Mouse (Mus musculus): ENCODE measurements around the gene Stkld1. TPM values are rescaled to one million over a fixed set of nuclear protein-coding genes. Genes with fewer than 3 reads are reported as not detected.
A peak's percentile ranks its signal among the peaks of the same experiment; 100 is the strongest.

The Stkld1 gene
- polyA plus RNA-seq, 1 experiment from 2014 or later: 0.11 TPM

- Histone ChIP-seq H3K27ac (replicated peaks) (no peak overlapping the region), H3K4me3 (no peak overlapping the region), H3K9me3 (no peaks in the 10 kb centered on the region), H3K36me3 (replicated peaks) (peaks cover 96% of the 10 kb centered on the region), H3K27me3 (replicated peaks; ENCODE audit: low read depth, poor library complexity, severe bottlenecking) (no peaks in the 10 kb centered on the region), H3K4me1 (no peaks in the 10 kb centered on the region)
- 90% methylated on average over 2 of the region's 2 CpGs for WGBS
- DNase-seq (ENCODE audit: low spot score): no peak
Measured at GRCm38 (mm10) chr2:26954735-26955395, 21.0 kb downstream of the Stkld1 start.

- no peaks in the 10 kb centered on the region for H3K9me3 ChIP-seq
- no peak for DNase-seq (ENCODE audit: low spot score)
- H3K27ac ChIP-seq (replicated peaks): no peak overlapping the region
- peaks cover 5% of the 10 kb centered on the region for H3K4me1 ChIP-seq
- 91% methylated on average over 12 of the region's 12 CpGs for WGBS
- no peak overlapping the region for H3K4me3 ChIP-seq
- peaks cover 96% of the 10 kb centered on the region for H3K36me3 ChIP-seq (replicated peaks)
- no peaks in the 10 kb centered on the region for H3K27me3 ChIP-seq (replicated peaks; ENCODE audit: low read depth, poor library complexity, severe bottlenecking)
Measured at GRCm38 (mm10) chr2:26956811-26957487, 23.1 kb downstream of the Stkld1 start.

- no peaks in the 10 kb centered on the region for H3K27me3 ChIP-seq (replicated peaks; ENCODE audit: low read depth, poor library complexity, severe bottlenecking)
- H3K9me3 ChIP-seq: no peaks in the 10 kb centered on the region
- H3K4me1 ChIP-seq: peaks cover 8% of the 10 kb centered on the region
- WGBS: 92% methylated on average over 2 of the region's 2 CpGs
- no peak overlapping the region for H3K27ac ChIP-seq (replicated peaks)
- H3K4me3 ChIP-seq: no peak overlapping the region
- H3K36me3 ChIP-seq (replicated peaks): peaks cover 96% of the 10 kb centered on the region
- no peak for DNase-seq (ENCODE audit: low spot score)
Measured at GRCm38 (mm10) chr2:26957488-26957859, 23.6 kb downstream of the Stkld1 start.

- no peak overlapping the region for H3K4me3 ChIP-seq
- H3K36me3 ChIP-seq (replicated peaks): peaks cover 63% of the 10 kb centered on the region
- DNase-seq (ENCODE audit: low spot score): no peak
- peaks cover 26% of the 10 kb centered on the region for H3K4me1 ChIP-seq
- H3K27me3 ChIP-seq (replicated peaks; ENCODE audit: low read depth, poor library complexity, severe bottlenecking): no peaks in the 10 kb centered on the region
- H3K9me3 ChIP-seq: no peaks in the 10 kb centered on the region
- H3K27ac ChIP-seq (replicated peaks): no peak overlapping the region
- 82% methylated on average over 4 of the region's 4 CpGs for WGBS
Measured at GRCm38 (mm10) chr2:26960756-26961155, 26.9 kb downstream of the Stkld1 start.

GRCm38 (mm10) chr2:26963923-26964723 is 30.3 kb downstream of the Stkld1 start, which contains the start of gene Rexo4:
TSS of gene Rexo4 (minus strand) at chr2:26964386.
- Histone ChIP-seq H3K9me3 (peaks cover 6% of the 10 kb centered on the region; the same call in 1 of the 2 replicates), H3K4me3 (peak within 1 kb of the TSS; percentile 86), H3K36me3 (replicated peaks) (peaks cover 32% of the 10 kb centered on the region), H3K27ac (replicated peaks) (peak within 1 kb of the TSS; percentile 98), H3K4me1 (peaks cover 26% of the 10 kb centered on the region), H3K27me3 (replicated peaks; ENCODE audit: low read depth, poor library complexity, severe bottlenecking) (no peaks in the 10 kb centered on the region)
- WGBS: under 1% methylated on average over 50 of the region's 50 CpGs
- peak; percentile 94 for DNase-seq (ENCODE audit: low spot score)

- WGBS: 18% methylated on average over 14 of the region's 14 CpGs
- Histone ChIP-seq H3K36me3 (replicated peaks) (peaks cover 26% of the 10 kb centered on the region), H3K4me3 (peak overlapping the region; percentile 86), H3K27ac (replicated peaks) (peak overlapping the region; percentile 98), H3K27me3 (replicated peaks; ENCODE audit: low read depth, poor library complexity, severe bottlenecking) (no peaks in the 10 kb centered on the region), H3K4me1 (peaks cover 26% of the 10 kb centered on the region), H3K9me3 (peaks cover 6% of the 10 kb centered on the region; the same call in 1 of the 2 replicates)
- DNase-seq (ENCODE audit: low spot score): no peak
Measured at GRCm38 (mm10) chr2:26964724-26965370, 31.0 kb downstream of the Stkld1 start.

- Histone ChIP-seq H3K27ac (replicated peaks) (no peak overlapping the region), H3K36me3 (replicated peaks) (peaks cover 2% of the 10 kb centered on the region), H3K4me3 (no peak overlapping the region), H3K4me1 (peaks cover 23% of the 10 kb centered on the region), H3K27me3 (replicated peaks; ENCODE audit: low read depth, poor library complexity, severe bottlenecking) (no peaks in the 10 kb centered on the region), H3K9me3 (peaks cover 6% of the 10 kb centered on the region; the same call in 1 of the 2 replicates)
- no peak for DNase-seq (ENCODE audit: low spot score)
- WGBS: 79% methylated on average over 2 of the region's 2 CpGs
Measured at GRCm38 (mm10) chr2:26967262-26967661, 33.4 kb downstream of the Stkld1 start.

- H3K27ac ChIP-seq (replicated peaks): no peak within 1 kb of the TSS; the same call in 1 of the 2 replicates
- WGBS: 78% methylated on average over 3 of the region's 3 CpGs
Measured at GRCm38 (mm10) chr2:26973116-26973515, 39.3 kb downstream of the Stkld1 start, which contains the start of gene Adamts13. TSS of gene Adamts13 (plus strand) at chr2:26973416.

GRCm38 (mm10) chr2:26973960-26974359 is 40.1 kb downstream of the Stkld1 start:
- WGBS: 60% methylated on average over 4 of the region's 4 CpGs
- H3K27ac ChIP-seq (replicated peaks): no peak overlapping the region
- DNase-seq (ENCODE audit: low spot score): peak; percentile 16
- H3K4me3 ChIP-seq: no peak overlapping the region
- H3K27me3 ChIP-seq (replicated peaks; ENCODE audit: low read depth, poor library complexity, severe bottlenecking): no peaks in the 10 kb centered on the region
- H3K9me3 ChIP-seq: no peaks in the 10 kb centered on the region
- peaks cover 17% of the 10 kb centered on the region for H3K4me1 ChIP-seq
- no peaks in the 10 kb centered on the region for H3K36me3 ChIP-seq (replicated peaks)

More at GRCm38 (mm10) chr2:26973116-26973515, 39.3 kb downstream of the Stkld1 start, which contains the start of gene Adamts13:
- Histone ChIP-seq H3K9me3 (no peaks in the 10 kb centered on the region), H3K4me3 (no peak within 1 kb of the TSS), H3K36me3 (replicated peaks) (no peaks in the 10 kb centered on the region), H3K27me3 (replicated peaks; ENCODE audit: low read depth, poor library complexity, severe bottlenecking) (no peaks in the 10 kb centered on the region), H3K4me1 (peaks cover 17% of the 10 kb centered on the region)
- no peak for DNase-seq (ENCODE audit: low spot score)

- H3K4me1 ChIP-seq: no peaks in the 10 kb centered on the region
- no peak for DNase-seq (ENCODE audit: low spot score)
- H3K27me3 ChIP-seq (replicated peaks; ENCODE audit: low read depth, poor library complexity, severe bottlenecking): no peaks in the 10 kb centered on the region
- 80% methylated on average over 1 of the region's 1 CpGs for WGBS
- no peak overlapping the region for H3K27ac ChIP-seq (replicated peaks)
- no peak overlapping the region for H3K4me3 ChIP-seq
- no peaks in the 10 kb centered on the region for H3K9me3 ChIP-seq
- H3K36me3 ChIP-seq (replicated peaks): no peaks in the 10 kb centered on the region
Measured at GRCm38 (mm10) chr2:26980361-26980760, 46.5 kb downstream of the Stkld1 start.

GRCm38 (mm10) chr2:26984179-26984578 is 50.3 kb downstream of the Stkld1 start:
- H3K9me3 ChIP-seq: no peaks in the 10 kb centered on the region
- WGBS: 70% methylated on average over 2 of the region's 2 CpGs
- H3K27me3 ChIP-seq (replicated peaks; ENCODE audit: low read depth, poor library complexity, severe bottlenecking): no peaks in the 10 kb centered on the region
- no peaks in the 10 kb centered on the region for H3K36me3 ChIP-seq (replicated peaks)
- DNase-seq (ENCODE audit: low spot score): no peak
- H3K27ac ChIP-seq (replicated peaks): no peak overlapping the region
- no peak overlapping the region for H3K4me3 ChIP-seq
- H3K4me1 ChIP-seq: no peaks in the 10 kb centered on the region

- Histone ChIP-seq H3K4me1 (no peaks in the 10 kb centered on the region), H3K27ac (replicated peaks) (no peak overlapping the region), H3K9me3 (no peaks in the 10 kb centered on the region), H3K27me3 (replicated peaks; ENCODE audit: low read depth, poor library complexity, severe bottlenecking) (no peaks in the 10 kb centered on the region), H3K36me3 (replicated peaks) (no peaks in the 10 kb centered on the region), H3K4me3 (no peak overlapping the region)
- WGBS: 85% methylated on average over 5 of the region's 5 CpGs
- DNase-seq (ENCODE audit: low spot score): no peak
Measured at GRCm38 (mm10) chr2:26984640-26985039, 50.8 kb downstream of the Stkld1 start.
